Mouse (Mus musculus) thymus, postnatal 10 days (tissue): ENCODE measurements around the gene Ahrr.

Experiments
- DNase-seq, 2 experiments: peaks; one replicate each; pipeline ENCODE4 v3.0.0; 2021; ENCODE audit warnings: low spot score in 2 of 2

Gene Ahrr

DNA sequence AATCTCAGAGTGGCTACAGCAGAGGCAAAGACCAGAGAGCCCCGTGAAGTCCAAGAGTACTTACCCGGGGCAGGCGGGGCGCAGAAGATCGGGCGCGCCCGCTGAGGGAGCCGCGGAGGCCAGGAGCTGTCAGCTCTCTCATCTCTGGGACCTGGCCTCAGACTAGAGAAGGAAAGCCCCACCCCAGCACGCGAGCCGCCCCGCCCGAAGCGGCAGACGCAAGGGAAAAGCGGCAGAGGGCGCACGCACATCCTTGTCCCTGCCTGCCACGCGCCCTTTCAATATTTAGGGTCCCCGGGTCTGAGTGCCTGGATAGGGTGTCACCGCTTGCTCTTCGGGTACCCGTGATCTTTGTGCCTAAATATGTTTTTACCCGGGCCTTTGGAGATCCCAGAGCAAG lies at the start of gene Ahrr:
TSS of gene Ahrr (minus strand) at position 165 of the 400 bp plus-strand sequence.
- DNase-seq: peak; percentile 36 to 58

DNA sequence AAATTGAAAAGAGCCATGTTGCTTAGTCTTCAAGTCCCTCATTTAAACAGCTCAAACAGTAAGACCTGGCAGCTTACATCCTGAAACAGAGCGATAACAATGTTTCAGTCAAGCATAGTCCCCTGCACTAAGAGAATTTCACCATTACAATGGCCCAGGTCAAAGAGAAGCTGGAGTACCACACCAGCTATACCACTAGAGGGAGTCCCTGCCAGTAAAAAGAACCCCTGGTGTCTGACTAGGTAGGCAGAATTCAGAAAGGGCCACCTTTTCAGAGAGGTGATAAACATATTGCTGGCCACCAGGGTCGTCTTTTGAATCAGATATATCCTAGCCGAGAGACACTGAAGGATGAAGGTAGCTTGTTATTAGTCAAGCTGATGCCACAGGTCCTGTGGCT lies 48.9 kb upstream of the Ahrr start:
- DNase-seq: peak; percentile 22 to 63

GRCm38 (mm10) chr13:74329321-74329720 lies 37.2 kb upstream of the Ahrr start:
- DNase-seq: no peak

- peak; percentile 83 to 87 for DNase-seq
Observed at GRCm38 (mm10) chr13:74317170-74317849, 25.2 kb upstream of the Ahrr start, which contains the start of gene Pdcd6. Gene Pdcd6, minus strand, starts transcription at chr13:74317580.

DNA sequence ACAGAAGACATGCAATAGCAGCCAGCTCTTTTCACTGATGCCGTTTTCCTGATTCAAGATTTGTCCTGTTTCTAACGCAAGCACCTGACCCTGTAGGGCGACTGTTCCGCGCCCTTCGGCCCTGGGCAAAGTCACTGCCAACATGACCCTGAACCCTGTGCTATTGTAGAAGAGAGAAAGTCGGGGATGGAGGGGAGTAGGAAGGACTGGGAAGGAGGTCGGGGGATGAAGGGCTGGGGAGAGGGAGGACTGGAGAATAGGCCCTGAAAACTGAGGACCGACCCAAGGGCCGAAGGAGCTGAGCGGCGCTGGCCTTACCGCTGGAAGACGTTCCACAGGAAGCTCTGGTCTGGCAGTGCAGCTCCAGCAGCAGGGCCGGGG lies 24.6 kb upstream of the Ahrr start:
- DNase-seq: no peak

GRCm38 (mm10) chr13:74316386-74316785 lies 24.3 kb upstream of the Ahrr start:
- no peak for DNase-seq

GRCm38 (mm10) chr13:74314616-74315015 lies 22.5 kb upstream of the Ahrr start:
- DNase-seq: no peak

DNA sequence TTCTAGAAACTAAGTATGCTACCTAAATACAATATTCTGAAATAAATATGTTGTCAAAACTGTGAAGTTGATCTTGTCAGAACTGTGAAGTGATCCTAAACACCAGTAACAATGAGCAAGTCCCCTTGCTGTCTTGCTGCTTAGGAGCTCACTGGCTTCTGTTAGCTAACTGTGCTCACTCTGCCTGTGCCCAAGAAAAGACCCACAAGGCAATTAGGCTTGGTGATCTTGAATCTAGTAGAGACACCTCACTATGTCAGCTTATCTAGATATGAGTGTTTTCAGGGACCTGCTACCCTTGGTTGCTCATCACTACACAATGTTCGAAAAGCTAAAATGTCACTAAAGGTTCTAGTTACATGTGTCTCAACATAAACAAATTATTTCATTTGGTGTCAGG lies 13.6 kb upstream of the Ahrr start:
- no peak for DNase-seq

- no peak for DNase-seq
Observed at GRCm38 (mm10) chr13:74305380-74305779, 13.2 kb upstream of the Ahrr start.

DNA sequence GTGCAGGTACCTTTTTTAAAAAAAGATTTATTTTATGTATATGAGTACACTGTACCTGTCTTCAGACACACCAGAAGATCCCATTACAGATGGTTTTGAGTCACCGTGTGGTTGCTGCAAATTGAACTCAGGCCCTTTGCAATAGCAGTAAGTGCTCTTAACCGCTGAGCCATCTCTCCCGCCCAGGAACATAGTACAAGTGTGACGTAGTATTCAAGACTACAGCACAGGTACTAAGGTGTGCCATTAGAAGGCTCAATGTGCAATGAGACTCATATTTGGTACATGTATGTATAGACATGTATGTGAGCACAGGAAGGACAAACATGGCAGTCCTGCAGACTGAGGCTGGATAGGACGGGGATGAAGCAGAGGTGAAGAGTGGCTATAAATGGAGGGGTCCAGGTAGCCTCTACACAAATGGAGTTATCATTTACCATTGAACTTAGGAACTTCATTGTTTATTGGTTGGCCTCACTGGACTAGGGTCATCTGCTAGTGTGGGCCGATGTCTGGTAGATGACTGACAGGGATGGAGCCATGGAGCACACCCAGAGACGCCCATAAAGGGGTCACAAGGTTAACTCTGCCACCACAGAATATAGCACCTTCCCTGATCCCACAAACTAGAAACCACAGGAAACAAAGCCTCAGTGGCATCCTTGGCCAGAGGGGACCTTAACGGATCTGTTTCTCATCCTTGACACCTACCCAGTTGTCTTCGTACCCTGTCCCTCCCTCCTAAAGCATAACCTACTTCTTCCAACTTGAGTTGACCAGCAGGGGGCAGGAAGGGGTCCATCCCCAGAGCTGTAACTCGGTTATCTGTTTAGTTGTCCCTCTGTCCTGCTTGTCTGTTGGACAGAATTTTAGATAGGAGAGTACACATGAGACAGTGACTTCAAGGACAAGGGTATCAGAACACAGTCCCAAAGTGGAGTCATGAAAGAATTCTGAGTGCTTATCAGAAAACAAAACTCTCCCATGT lies 10.2 kb upstream of the Ahrr start:
- no peak for DNase-seq

GRCm38 (mm10) chr13:74301607-74301984 lies 9.5 kb upstream of the Ahrr start:
- no peak for DNase-seq

- DNase-seq: peak; percentile 5 to 34
Observed at GRCm38 (mm10) chr13:74300925-74301606, 8.9 kb upstream of the Ahrr start.

- no peak for DNase-seq
Observed at GRCm38 (mm10) chr13:74296376-74296775, 4.2 kb upstream of the Ahrr start.

DNA sequence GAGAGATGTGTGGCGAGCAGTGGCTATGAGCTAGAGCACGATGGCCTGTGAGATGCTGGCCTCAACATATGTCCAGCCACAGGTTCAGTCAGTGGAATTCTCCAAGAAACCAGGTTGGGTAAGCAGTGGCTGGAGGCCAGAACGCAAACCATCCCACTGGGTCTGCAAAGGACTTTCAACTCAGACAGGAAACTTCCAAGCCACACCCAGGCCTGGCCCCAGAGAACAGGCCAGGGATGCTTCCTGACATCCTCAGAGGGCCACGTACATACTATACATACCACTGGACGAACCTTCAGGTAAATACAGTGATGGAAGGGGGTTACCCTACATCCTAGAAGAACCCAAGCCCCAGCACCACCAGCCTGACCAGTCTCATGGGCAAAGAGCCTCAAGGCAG lies 2.5 kb downstream of the Ahrr start:
- DNase-seq: no peak

DNA sequence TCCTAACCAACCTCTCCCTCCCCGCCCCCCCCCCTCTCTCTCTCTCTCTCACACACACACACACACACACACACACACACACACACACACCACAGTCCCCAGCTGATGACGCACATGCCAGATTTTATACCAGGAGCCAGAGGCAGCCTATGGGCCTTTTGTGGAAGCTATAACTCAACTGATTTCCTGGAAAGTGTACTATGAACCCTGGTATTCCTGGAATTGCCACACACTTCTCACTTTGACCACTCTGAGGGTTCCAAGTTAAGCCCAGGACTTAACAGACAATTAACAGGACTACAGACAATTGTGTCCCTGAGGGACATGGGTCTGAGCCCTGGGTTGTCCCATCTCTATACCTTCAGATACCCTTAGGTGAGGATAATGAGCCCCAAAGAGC lies 9.8 kb downstream of the Ahrr start:
- DNase-seq: no peak

- no peak for DNase-seq
Observed at GRCm38 (mm10) chr13:74275726-74276125, 16.4 kb downstream of the Ahrr start.

DNA sequence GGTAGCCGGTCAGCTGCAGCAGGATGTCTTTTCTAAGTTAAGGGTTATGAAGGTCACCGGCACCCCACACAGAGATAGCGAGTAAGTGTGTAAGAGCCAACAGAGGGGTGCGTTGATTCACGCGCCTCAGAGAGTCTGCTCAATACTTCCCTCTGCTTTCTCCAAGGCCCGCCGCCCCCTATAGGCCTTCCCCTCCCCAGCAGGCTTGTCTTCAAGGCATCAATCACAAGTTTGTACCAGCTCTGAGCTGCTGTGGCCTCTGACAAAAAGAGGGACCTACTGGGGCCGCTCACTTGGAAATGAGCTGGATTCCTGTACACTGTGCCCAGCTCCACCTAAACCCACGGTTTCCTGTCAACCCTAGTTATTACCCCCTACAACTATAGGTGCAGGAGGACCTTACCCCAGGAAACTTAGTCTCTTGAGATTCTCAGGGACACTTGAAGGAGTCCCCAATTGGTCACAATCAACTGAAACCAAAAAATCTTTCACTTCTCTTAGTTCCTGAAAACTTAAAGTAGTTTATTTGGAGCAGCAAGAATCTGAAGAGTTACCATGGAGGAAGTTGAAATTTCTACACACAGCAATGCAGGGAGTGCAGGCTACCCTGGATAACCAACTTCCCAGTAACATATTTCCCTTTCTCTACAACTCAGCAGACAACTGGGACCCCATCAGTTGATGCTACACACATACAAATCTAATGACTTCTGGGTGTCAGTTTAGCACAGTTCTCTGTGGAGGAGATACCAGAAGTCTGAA lies 31.7 kb downstream of the Ahrr start:
- peak; percentile 16 to 45 for DNase-seq

GRCm38 (mm10) chr13:74259460-74260230 lies 32.5 kb downstream of the Ahrr start:
- peak; percentile 8 to 30 for DNase-seq

DNA sequence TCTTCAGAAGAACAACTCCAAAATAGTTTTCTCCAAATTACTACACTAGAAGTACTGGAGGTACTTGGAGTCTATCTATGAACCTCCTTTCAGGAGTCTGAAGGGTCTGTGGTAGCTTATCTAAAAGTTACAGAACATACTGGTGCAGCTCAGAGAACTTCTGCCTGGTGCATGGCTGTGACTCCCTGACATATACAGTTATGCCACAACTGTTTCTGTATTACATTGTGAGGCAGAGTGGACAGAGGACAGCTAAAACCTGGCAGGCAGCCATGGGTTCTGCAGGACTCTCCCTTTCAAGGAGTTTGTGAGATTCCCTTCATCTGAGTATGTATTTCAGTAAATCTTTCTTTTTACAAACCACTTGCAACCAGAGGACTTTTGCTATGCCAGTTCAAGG lies 45.6 kb downstream of the Ahrr start:
- DNase-seq: no peak

DNA sequence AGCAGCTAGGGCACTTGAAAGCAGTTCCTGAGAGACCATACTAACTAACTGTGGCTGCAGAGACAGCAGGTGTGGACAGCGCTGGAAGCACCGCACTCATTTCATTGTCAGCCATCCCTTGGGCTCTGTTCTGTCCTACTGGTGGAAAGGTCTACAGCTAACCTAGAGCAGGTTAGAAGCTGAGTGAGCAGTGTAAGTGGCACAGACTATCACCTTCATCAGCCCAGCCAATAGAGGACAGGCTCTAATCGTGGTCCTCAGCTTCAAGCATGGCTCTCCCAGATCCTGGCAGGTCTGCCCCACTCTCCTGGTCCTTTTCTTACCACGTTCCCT lies 46.3 kb downstream of the Ahrr start:
- DNase-seq: no peak
